Comparison of ENCODE assay signal across 8 mouse cellular contexts in genomic region chr11:100626701-100627195, GRCm38 (mm10). TPM values are rescaled to one million over a fixed set of nuclear protein-coding genes. Genes with fewer than 3 reads are reported as not detected.
DNase-seq lines count a peak whose midpoint lies in the region; TF ChIP-seq lines count a peak whose summit lies in the region.

No protein-coding gene starts in this region.

- no peak for TF ChIP-seq POLR2A in ES-Bruce4 (IDR thresholded peaks at IDR 0.05; ENCODE audit: insufficient read depth, low read length)

- peak; percentile 79 to 93 for DNase-seq in adrenal gland, adult (ENCODE audit: inconsistent age in 2 of 2, low spot score in 1 of 2)
- peak; percentile 59 for DNase-seq in embryo, embryonic 9.5 days (ENCODE audit: extremely low spot score)
- DNase-seq in heart, postnatal 14 days = peak; percentile 74 to 85
- peak; percentile 35 to 70 for DNase-seq in layer of hippocampus, adult 18-20 months (ENCODE audit: low spot score in 2 of 2)
- peak; percentile 83 for DNase-seq in lung, postnatal 14 days
- DNase-seq in right cerebral cortex, postnatal 25 days = peak; percentile 64
- peak; percentile 73 for DNase-seq in urinary bladder, postnatal 25 days (ENCODE audit: low spot score)

- H3K36me3 ChIP-seq in ES-Bruce4 (ENCODE audit: control insufficient read depth, insufficient read depth, low read length, poor library complexity, severe bottlenecking) = no peaks in the 10 kb centered on the region

- no peaks in the 10 kb centered on the region for H3K27me3 ChIP-seq in ES-Bruce4 (ENCODE audit: control insufficient read depth, insufficient read depth, low read length, poor library complexity, severe bottlenecking)

- peaks cover 2% of the 10 kb centered on the region for H3K4me1 ChIP-seq in ES-Bruce4 (ENCODE audit: control insufficient read depth, insufficient read depth, low read length)

- peak; percentile 82 for TF ChIP-seq CTCF in ES-Bruce4 (IDR thresholded peaks at IDR 0.05; ENCODE audit: low read depth, low read length)

- H3K9me3 ChIP-seq in ES-Bruce4 (replicated peaks; ENCODE audit: control insufficient read depth, insufficient read depth, low read length, poor library complexity, severe bottlenecking) = no peaks in the 10 kb centered on the region

- intact Hi-C loops in heart, postnatal 14 days (cut with DNase I) = loop anchor here (1.0 to 2.0 kb wide), 3 partner anchors 56 to 76 kb away; no protein-coding TSS in a partner anchor

- no peak overlapping the region for H3K27ac ChIP-seq in ES-Bruce4 (ENCODE audit: insufficient read depth, low read length)

- no peak overlapping the region for H3K9ac ChIP-seq in ES-Bruce4 (ENCODE audit: low read depth, poor library complexity, severe bottlenecking)

- peak; percentile 31; the same call in 1 of the 2 replicates for TF ChIP-seq EP300 in ES-Bruce4 (IDR thresholded peaks at IDR 0.05; ENCODE audit: insufficient read depth, low read depth, low read length)

- H3K4me3 ChIP-seq in ES-Bruce4 (ENCODE audit: low read depth, low read length) = peak overlapping the region; percentile 27

RNA-seq across cellular contexts. Expression of gene Dnajc7, which starts 6.8 kb away (rescaled TPM):
- polyA plus RNA-seq in ES-Bruce4 (2011; ENCODE audit: insufficient read depth, insufficient read length, low read depth, missing spikeins) = 369 and 376 TPM in 2 replicates
- total RNA-seq in heart, postnatal 14 days (2021) = 100 to 1,000 TPM; 158 TPM
- total RNA-seq in layer of hippocampus, adult 18-20 months (2021) = 100 to 1,000 TPM; 223 to 252 TPM

RNA-seq across cellular contexts. Expression of gene Nkiras2, which starts 7.7 kb away (rescaled TPM):
- 29.1 and 30.0 TPM in 2 replicates for polyA plus RNA-seq in ES-Bruce4 (2011; ENCODE audit: insufficient read depth, insufficient read length, low read depth, missing spikeins)
- 10 to 100 TPM; 53.4 to 55.2 TPM for total RNA-seq in heart, postnatal 14 days (2021)
- total RNA-seq in layer of hippocampus, adult 18-20 months (2021) = 10 to 100 TPM; 10.8 to 11.1 TPM

RNA-seq across cellular contexts. Expression of gene Cnp, which starts 52.0 kb away (rescaled TPM):
- 6.9 and 7.5 TPM in 2 replicates for polyA plus RNA-seq in ES-Bruce4 (2011; ENCODE audit: insufficient read depth, insufficient read length, low read depth, missing spikeins)
- 1 to 10 TPM; 6.2 to 7.6 TPM for total RNA-seq in heart, postnatal 14 days (2021)
- 100 to 1,000 TPM; 171 to 195 TPM for total RNA-seq in layer of hippocampus, adult 18-20 months (2021)

Comparison
In these comparisons a context has a peak if more than half of its experiments do, and no peak if none do; other contexts are left out.
1. RNA of gene Nkiras2, which starts 7.7 kb away (total RNA-seq): 53.4 to 55.2 TPM in heart, postnatal 14 days; 10.8 to 11.1 TPM in layer of hippocampus, adult 18-20 months; every median in the first group is over 4 times any median in the second.
2. RNA of gene Cnp, which starts 52.0 kb away (total RNA-seq): 171 to 195 TPM in layer of hippocampus, adult 18-20 months; 6.2 to 7.6 TPM in heart, postnatal 14 days; every median in the first group is over 10 times any median in the second.
3. Peak in every context shown above with its lines, with median percentiles within 50 percentile points of each other: DNase-seq.